Mouse (Mus musculus): Measurements from ENCODE around the gene BC107364. TPM values are rescaled to one million over a fixed set of nuclear protein-coding genes. Genes with fewer than 3 reads are reported as not detected.
"Not testable (repeated sequence)": the region's sequence is repeated elsewhere in the genome, so short reads cannot be mapped to it uniquely, and the experiment has no call there.

The BC107364 gene
- polyA plus RNA-seq, 1 experiment from 2014 or later, result not detected

DNA sequence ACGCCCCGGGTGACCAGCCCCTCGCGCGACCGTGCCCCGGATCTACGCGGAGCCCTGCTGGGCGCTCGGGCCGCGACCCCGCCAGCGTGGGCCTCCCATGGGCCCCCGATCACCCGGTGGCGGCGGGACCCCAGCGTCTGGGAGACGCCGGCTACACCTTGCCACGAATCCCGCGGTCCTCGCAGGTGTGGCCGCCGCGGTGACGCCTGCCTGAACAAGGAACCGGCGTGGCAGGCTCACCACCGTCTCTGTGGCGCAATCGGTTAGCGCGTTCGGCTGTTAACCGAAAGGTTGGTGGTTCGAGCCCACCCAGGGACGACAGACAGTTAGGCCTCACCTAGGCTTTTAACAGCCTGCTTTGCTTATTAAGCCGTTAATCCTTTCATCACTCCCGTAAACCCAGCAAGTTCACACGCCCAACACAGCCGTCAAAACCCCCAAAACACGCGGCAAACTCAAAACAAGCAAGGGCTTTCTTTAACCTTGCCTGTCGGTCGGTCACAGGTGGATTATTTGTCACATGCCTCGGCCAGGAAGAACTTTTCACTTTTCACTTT is 847 bp downstream of the BC107364 start:
- H3K27ac ChIP-seq (ENCODE audit: low read length); ATAC-seq (ENCODE audit: insufficient number of reproducible peaks, insufficient read depth, low FRiP score, low read depth); H3K4me2 ChIP-seq (replicated peaks; ENCODE audit: low read depth, low read length); H3K36me3 ChIP-seq (ENCODE audit: control insufficient read depth, insufficient read depth, low read length); H3K27me3 ChIP-seq (ENCODE audit: control insufficient read depth, insufficient read depth, low read length); H3K9me3 ChIP-seq (ENCODE audit: control insufficient read depth, low read depth, low read length); H3K9ac ChIP-seq (replicated peaks; ENCODE audit: low read depth, low read length); H3K4me3 ChIP-seq (ENCODE audit: low read depth, low read length); H3K4me1 ChIP-seq (ENCODE audit: control insufficient read depth, insufficient read depth, low read length): not testable (repeated sequence)
- WGBS, result no CpG with 5 or more reads among the region's 50 CpGs

DNA sequence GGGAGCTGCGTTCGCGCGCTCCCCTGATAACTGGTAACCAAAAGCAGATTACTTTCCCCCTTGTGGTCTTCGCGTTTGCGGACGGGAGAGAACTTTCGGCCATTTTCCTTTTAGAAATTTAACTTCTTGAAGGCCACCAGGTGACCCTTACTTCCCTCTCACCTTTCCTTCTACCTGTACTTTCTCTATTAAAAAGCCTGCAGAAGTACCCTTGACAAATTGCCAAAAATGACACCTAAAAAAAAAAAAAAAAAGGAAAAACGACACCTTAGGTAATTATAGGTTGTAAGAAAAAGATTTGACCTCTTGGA is 1.6 kb downstream of the BC107364 start:
- not testable (repeated sequence) for H3K4me2 ChIP-seq (replicated peaks; ENCODE audit: low read depth, low read length); H3K4me3 ChIP-seq (ENCODE audit: low read depth, low read length); H3K36me3 ChIP-seq (ENCODE audit: control insufficient read depth, insufficient read depth, low read length); H3K4me1 ChIP-seq (ENCODE audit: control insufficient read depth, insufficient read depth, low read length); H3K27ac ChIP-seq (ENCODE audit: low read length); H3K27me3 ChIP-seq (ENCODE audit: control insufficient read depth, insufficient read depth, low read length); H3K9ac ChIP-seq (replicated peaks; ENCODE audit: low read depth, low read length); H3K9me3 ChIP-seq (ENCODE audit: control insufficient read depth, low read depth, low read length)
- 0 out of 2 replicates have a peak, but pooled peaks have one; percentile 3 for ATAC-seq (ENCODE audit: insufficient number of reproducible peaks, insufficient read depth, low FRiP score, low read depth)
- WGBS, result no CpG with 5 or more reads among the region's 10 CpGs

GRCm38 (mm10) chr3:96449762-96450585 is 2.1 kb downstream of the BC107364 start:
- H3K27me3 ChIP-seq (ENCODE audit: control insufficient read depth, insufficient read depth, low read length); H3K4me1 ChIP-seq (ENCODE audit: control insufficient read depth, insufficient read depth, low read length); H3K9me3 ChIP-seq (ENCODE audit: control insufficient read depth, low read depth, low read length); H3K4me3 ChIP-seq (ENCODE audit: low read depth, low read length); H3K9ac ChIP-seq (replicated peaks; ENCODE audit: low read depth, low read length); H3K4me2 ChIP-seq (replicated peaks; ENCODE audit: low read depth, low read length); H3K36me3 ChIP-seq (ENCODE audit: control insufficient read depth, insufficient read depth, low read length); H3K27ac ChIP-seq (ENCODE audit: low read length): not testable (repeated sequence)
- no CpG with 5 or more reads among the region's 68 CpGs for WGBS
- ATAC-seq (ENCODE audit: insufficient number of reproducible peaks, insufficient read depth, low FRiP score, low read depth), result peak; percentile 85

- 89% methylated on average over 4 of the region's 4 CpGs for whole genome bisulfite sequencing
- Histone ChIP-seq H3K27me3 (ENCODE audit: control insufficient read depth, insufficient read depth, low read length) (peaks cover 20% of the 10 kb centered on the region), H3K9me3 (ENCODE audit: control insufficient read depth, low read depth, low read length) (no peaks in the 10 kb centered on the region), H3K27ac (ENCODE audit: low read length) (no peak overlapping the region), H3K4me3 (ENCODE audit: low read depth, low read length) (no peak overlapping the region), H3K4me2 (replicated peaks; ENCODE audit: low read depth, low read length) (no peak overlapping the region), H3K9ac (replicated peaks; ENCODE audit: low read depth, low read length) (no peak overlapping the region), H3K4me1 (ENCODE audit: control insufficient read depth, insufficient read depth, low read length) (no peaks in the 10 kb centered on the region), H3K36me3 (ENCODE audit: control insufficient read depth, insufficient read depth, low read length) (no peaks in the 10 kb centered on the region)
- ATAC-seq (ENCODE audit: insufficient number of reproducible peaks, insufficient read depth, low FRiP score, low read depth), result no peak
Observed at GRCm38 (mm10) chr3:96445436-96445835, 6.7 kb downstream of the BC107364 start.

DNA sequence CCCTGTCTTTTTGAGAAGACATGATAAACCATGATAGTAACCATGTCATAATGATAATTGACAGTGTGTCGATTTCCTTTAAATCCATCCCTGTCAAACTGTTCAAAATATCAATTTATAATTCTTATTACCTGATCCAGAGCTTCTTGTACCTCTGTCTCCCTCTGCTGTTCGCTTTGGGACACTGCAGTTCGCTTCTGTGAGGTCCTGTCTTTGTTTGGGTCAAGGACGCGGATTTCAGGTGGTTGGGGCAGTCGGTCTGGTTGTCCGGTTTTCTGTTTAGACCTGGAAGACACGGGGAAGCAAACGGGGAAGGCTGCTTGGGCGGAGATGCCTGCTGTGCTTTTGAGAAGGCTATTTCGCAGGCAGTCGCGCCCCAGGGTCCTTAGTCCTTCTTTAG is 11.5 kb downstream of the BC107364 start:
- WGBS, result under 1% methylated on average over 13 of the region's 13 CpGs

DNA sequence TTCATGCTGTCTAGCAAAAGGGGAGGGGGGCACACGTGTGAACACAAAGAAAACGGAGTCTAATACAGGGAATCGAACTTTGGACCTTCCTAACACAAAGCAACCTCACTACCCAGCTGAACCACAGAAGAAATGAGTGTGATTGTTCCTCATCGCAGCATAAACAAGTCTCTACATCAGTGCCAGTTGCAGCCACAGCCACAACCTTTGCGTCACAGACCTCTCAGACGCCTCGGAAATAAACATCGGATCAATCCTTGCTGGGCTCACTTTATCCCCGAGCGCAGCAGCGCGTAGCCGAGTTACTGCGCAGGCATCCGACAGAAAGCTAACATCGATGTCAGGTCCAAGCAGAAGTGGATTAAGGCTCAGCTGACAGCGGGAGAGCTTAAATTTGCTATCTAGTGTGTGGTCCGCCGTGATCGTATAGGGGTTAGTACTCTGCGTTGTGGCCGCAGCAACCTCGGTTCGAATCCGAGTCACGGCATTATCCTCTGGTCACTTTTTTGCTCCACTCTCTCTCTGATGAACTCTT is 16.5 kb downstream of the BC107364 start:
- no peaks in the 10 kb centered on the region for H3K4me1 ChIP-seq (ENCODE audit: control insufficient read depth, insufficient read depth, low read length)
- H3K27ac ChIP-seq (ENCODE audit: low read length), result no peak overlapping the region
- H3K9me3 ChIP-seq (ENCODE audit: control insufficient read depth, low read depth, low read length), result no peaks in the 10 kb centered on the region
- peaks cover 11% of the 10 kb centered on the region for H3K27me3 ChIP-seq (ENCODE audit: control insufficient read depth, insufficient read depth, low read length)
- no peaks in the 10 kb centered on the region for H3K36me3 ChIP-seq (ENCODE audit: control insufficient read depth, insufficient read depth, low read length)
- 0 out of 2 replicates have a peak overlapping the region, but pooled peaks have one; percentile 6 for H3K9ac ChIP-seq (replicated peaks; ENCODE audit: low read depth, low read length)
- WGBS, result under 1% methylated on average over 26 of the region's 26 CpGs
- peak; percentile 42; the same call in 1 of the 2 replicates for ATAC-seq (ENCODE audit: insufficient number of reproducible peaks, insufficient read depth, low FRiP score, low read depth)
- peak overlapping the region; percentile 19; the same call in 1 of the 2 replicates for H3K4me3 ChIP-seq (ENCODE audit: low read depth, low read length)
- peak overlapping the region; percentile 4 for H3K4me2 ChIP-seq (replicated peaks; ENCODE audit: low read depth, low read length)

More for the DNA sequence above, 11.5 kb downstream of the BC107364 start:
- H3K4me3 ChIP-seq (ENCODE audit: low read depth, low read length), result peak overlapping the region; percentile 20
- no peak for ATAC-seq (ENCODE audit: insufficient number of reproducible peaks, insufficient read depth, low FRiP score, low read depth)
- H3K9me3 ChIP-seq (ENCODE audit: control insufficient read depth, low read depth, low read length), result no peaks in the 10 kb centered on the region
- H3K27me3 ChIP-seq (ENCODE audit: control insufficient read depth, insufficient read depth, low read length), result peaks cover 32% of the 10 kb centered on the region
- 0 out of 2 replicates have a peak overlapping the region, but pooled peaks have one; percentile 25 for H3K9ac ChIP-seq (replicated peaks; ENCODE audit: low read depth, low read length)
- H3K4me2 ChIP-seq (replicated peaks; ENCODE audit: low read depth, low read length), result peak overlapping the region; percentile 44
- H3K27ac ChIP-seq (ENCODE audit: low read length), result no peak overlapping the region
- no peaks in the 10 kb centered on the region for H3K36me3 ChIP-seq (ENCODE audit: control insufficient read depth, insufficient read depth, low read length)
- no peaks in the 10 kb centered on the region for H3K4me1 ChIP-seq (ENCODE audit: control insufficient read depth, insufficient read depth, low read length)

GRCm38 (mm10) chr3:96432207-96432606 is 19.9 kb downstream of the BC107364 start:
- Histone ChIP-seq H3K4me3 (ENCODE audit: low read depth, low read length) (no peak overlapping the region), H3K36me3 (ENCODE audit: control insufficient read depth, insufficient read depth, low read length) (no peaks in the 10 kb centered on the region), H3K9ac (replicated peaks; ENCODE audit: low read depth, low read length) (no peak overlapping the region), H3K9me3 (ENCODE audit: control insufficient read depth, low read depth, low read length) (no peaks in the 10 kb centered on the region), H3K27ac (ENCODE audit: low read length) (no peak overlapping the region), H3K4me2 (replicated peaks; ENCODE audit: low read depth, low read length) (no peak overlapping the region), H3K4me1 (ENCODE audit: control insufficient read depth, insufficient read depth, low read length) (no peaks in the 10 kb centered on the region; the same call in 1 of the 2 replicates), H3K27me3 (ENCODE audit: control insufficient read depth, insufficient read depth, low read length) (peaks cover 8% of the 10 kb centered on the region)
- 39% methylated on average over 3 of the region's 3 CpGs for WGBS
- no peak for ATAC-seq (ENCODE audit: insufficient number of reproducible peaks, insufficient read depth, low FRiP score, low read depth)

- Histone ChIP-seq H3K4me2 (replicated peaks; ENCODE audit: low read depth, low read length) (no peak overlapping the region), H3K4me3 (ENCODE audit: low read depth, low read length) (no peak overlapping the region), H3K36me3 (ENCODE audit: control insufficient read depth, insufficient read depth, low read length) (no peaks in the 10 kb centered on the region), H3K27ac (ENCODE audit: low read length) (no peak overlapping the region), H3K4me1 (ENCODE audit: control insufficient read depth, insufficient read depth, low read length) (no peaks in the 10 kb centered on the region; the same call in 1 of the 2 replicates), H3K9ac (replicated peaks; ENCODE audit: low read depth, low read length) (no peak overlapping the region), H3K9me3 (ENCODE audit: control insufficient read depth, low read depth, low read length) (no peaks in the 10 kb centered on the region), H3K27me3 (ENCODE audit: control insufficient read depth, insufficient read depth, low read length) (no peaks in the 10 kb centered on the region)
- ATAC-seq (ENCODE audit: insufficient number of reproducible peaks, insufficient read depth, low FRiP score, low read depth), result no peak
- WGBS, result 68% methylated on average over 4 of the region's 4 CpGs
Observed at GRCm38 (mm10) chr3:96429819-96430132, 22.3 kb downstream of the BC107364 start.
